Mouse (Mus musculus): ENCODE data around the gene Rab7.

- TF ChIP-seq POLR2A (IDR thresholded peaks at IDR 0.05; ENCODE audit: insufficient read depth, low read length) (no peak), CTCF (IDR thresholded peaks at IDR 0.05; ENCODE audit: low read depth, low read length) (no peak), EP300 (IDR thresholded peaks at IDR 0.05; ENCODE audit: insufficient read depth, low read depth, low read length) (peak; percentile 86)
Measured at GRCm38 (mm10) chr6:88012601-88013000, 32.5 kb downstream of the Rab7 start.

Data from ES-Bruce4 (cell line).